Mouse (Mus musculus) mouse embryonic stem cell (cell line): ENCODE measurements around the gene Ldb1.
"Not testable (repeated sequence)": the region's sequence is repeated elsewhere in the genome, so short reads cannot be mapped to it uniquely, and the experiment has no call there.

Experiments used
- in situ Hi-C, 2 experiments: fragments of 300-500 bp; cut with MboI; formaldehyde crosslinking; loops; 1 replicate in 1 of 2; 3 replicates in 1 of 2; pipeline ENCODE4 v1.14.3; 2019 to 2020; ENCODE audit warnings: low sequenced_read_pairs in 2 of 2, low pct_unique_long_range_greater_than_20kb in 1 of 2, mixed read lengths in 1 of 2; ENCODE audit not compliant: unreplicated experiment in 1 of 2

Gene Ldb1

DNA sequence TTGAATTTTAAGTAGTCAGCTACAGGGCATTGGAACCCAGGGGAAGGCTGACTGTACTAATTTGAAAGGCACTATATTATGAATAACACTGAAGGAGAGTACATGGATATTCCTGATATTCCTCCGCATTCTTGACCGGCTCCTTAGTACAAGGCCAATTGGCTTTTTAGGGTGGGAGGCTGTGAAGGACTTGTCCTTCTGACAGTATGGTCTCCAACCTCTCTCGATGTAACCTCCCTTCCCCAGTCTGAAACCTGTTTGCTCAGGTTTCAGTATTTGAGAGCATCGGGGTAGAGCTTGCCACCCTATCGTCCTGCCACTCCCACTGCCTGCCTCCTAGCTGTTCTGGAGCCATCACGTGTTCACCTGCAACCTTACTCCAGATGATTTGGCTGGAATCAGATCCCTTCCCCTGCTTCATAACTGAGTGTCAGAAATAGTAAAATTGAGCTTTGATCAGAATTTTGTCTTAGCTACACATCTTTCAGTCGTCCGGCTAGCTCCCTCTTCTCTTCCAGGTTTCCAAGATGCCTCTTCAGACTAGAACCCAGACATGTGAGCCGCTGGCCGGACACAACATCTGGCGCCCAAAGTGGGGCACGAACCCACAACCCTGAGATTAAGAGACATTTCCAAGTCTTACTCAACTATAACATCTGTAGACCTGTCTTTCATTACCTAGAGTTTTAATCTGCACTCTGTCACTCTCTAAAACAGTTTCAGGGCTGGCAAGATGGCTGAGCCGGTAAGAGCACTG is 50.9 kb downstream of the Ldb1 start:
- in situ Hi-C loops, result no loop called here

DNA sequence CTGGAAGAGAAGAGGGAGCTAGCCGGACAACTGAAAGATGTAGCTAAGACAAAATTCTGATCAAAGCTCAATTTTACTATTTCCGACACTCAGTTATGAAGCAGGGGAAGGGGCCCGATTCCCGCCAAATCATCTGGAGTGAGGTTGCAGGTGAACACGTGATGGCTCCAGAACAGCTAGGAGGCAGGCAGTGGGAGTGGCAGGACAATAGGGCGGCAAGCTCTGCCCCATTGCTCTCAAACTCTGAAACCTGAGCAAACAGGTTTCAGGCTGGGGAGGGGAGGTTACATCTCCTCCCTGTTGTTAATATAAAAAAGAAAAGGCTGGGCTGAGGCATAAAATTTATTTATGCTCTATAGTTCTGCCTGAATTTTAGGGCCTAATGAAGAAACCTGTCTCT is 51.6 kb downstream of the Ldb1 start:
- in situ Hi-C loops, result not testable (repeated sequence)

DNA sequence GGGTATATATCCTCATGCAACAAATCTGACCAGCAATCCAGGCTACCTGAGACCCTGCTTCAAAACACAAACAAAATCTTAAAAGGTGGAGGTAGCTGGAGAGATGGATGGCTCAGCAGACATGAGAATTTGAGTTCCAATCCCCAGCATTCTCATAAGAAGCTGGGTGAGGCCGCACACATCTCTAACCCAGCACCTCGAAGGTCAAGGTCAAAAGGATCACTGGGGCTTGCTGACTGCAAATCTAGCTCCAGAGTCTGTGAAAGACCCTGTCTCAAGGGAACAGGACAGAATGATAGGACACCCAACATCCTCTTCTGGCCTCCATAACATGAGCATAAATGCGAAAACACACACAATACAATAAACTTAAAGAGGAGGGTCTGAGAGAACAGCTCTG is 53.8 kb downstream of the Ldb1 start:
- in situ Hi-C loops, result no loop called here

DNA sequence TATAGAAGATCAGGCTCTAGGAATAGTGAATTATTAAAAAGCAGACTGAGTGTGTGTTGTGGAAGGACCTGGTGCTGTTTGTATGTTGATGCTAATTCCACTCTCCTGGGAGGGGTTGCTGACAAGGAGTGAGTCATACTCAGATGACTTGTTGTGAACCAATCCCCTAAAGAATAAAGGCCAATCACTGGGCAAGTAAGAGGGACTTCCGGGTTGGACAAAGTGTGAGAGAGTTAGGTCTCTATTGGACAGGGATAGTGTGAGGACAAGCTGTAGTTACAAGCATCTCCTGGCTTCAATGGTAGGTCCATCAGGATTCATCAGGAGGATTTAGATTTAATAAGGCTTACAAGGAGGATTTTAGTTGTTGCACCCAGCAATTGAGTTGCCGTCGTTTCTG is 56.8 kb downstream of the Ldb1 start:
- in situ Hi-C loops, result no loop called here

DNA sequence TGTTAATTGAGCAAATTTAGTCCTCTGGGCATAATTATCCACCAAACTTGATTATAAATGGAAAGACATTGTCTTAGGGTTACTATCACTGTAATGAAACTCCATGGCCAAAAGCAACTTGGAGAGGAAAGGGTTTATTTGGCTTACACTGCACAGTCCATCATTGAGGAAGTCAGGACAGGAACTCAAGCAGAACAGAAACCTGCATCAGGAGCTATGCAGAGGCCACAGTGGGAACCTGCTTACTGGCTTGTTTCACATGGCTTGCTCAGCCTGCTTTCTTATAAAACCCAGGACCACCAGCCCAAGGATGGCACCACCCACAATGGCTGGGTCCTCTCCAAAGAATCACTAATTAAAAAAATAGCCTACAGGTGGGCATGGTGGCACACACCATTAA is 60.6 kb downstream of the Ldb1 start:
- in situ Hi-C loops, result no loop called here
